Mouse (Mus musculus) thymus, adult 2 months (tissue): ENCODE results near the gene Ptprs.

Experiments used
- CTCF ChIP-seq: fragments of 200-500 bp; IDR thresholded peaks from 2 replicates; pipeline ENCODE4 v1.5.1; 2012; ENCODE audit warnings: mild to moderate bottlenecking, control low read depth, low read length, moderate library complexity, borderline replicate concordance; ENCODE audit not compliant: control insufficient read depth, poor library complexity, insufficient read depth; ENCODE audit errors: extremely low read depth
- POLR2A ChIP-seq: fragments of 200-500 bp; IDR thresholded peaks from 2 replicates; pipeline ENCODE4 v1.6.1; 2012; ENCODE audit warnings: mild to moderate bottlenecking, low read length, control low read depth, moderate library complexity; ENCODE audit not compliant: control insufficient read depth, poor library complexity, insufficient read depth; ENCODE audit errors: extremely low read depth

- TF ChIP-seq CTCF: no peak
- TF ChIP-seq POLR2A: no peak
Observed at GRCm38 (mm10) chr17:56368291-56368790, 107.9 kb downstream of the Ptprs start.
